Mouse (Mus musculus) ES-E14 (cell line): Measurements from ENCODE around the gene Pacsin2.

ENCODE experiments used
- CHD2 ChIP-seq: IDR thresholded peaks from 2 replicates; pipeline ENCODE4 v1.6.1; 2014; ENCODE audit warnings: mild to moderate bottlenecking, low read depth, low read length, inconsistent platforms
- HCFC1 ChIP-seq: IDR thresholded peaks from 2 replicates; pipeline ENCODE4 v1.6.1; 2012; ENCODE audit warnings: low read length, inconsistent platforms, borderline replicate concordance; ENCODE audit not compliant: insufficient read depth
- MAFK ChIP-seq: IDR thresholded peaks from 2 replicates; pipeline ENCODE4 v1.6.1; 2014; ENCODE audit warnings: mild to moderate bottlenecking, low read depth, low read length, inconsistent platforms; ENCODE audit not compliant: insufficient read depth
- ZC3H11A ChIP-seq: IDR thresholded peaks from 2 replicates; pipeline ENCODE4 v1.6.1; 2012; ENCODE audit warnings: low read depth, mild to moderate bottlenecking, inconsistent platforms, low read length, borderline replicate concordance
- ZNF384 ChIP-seq: IDR thresholded peaks from 2 replicates; pipeline ENCODE4 v1.6.1; 2012; ENCODE audit warnings: low read depth, low read length, inconsistent platforms

DNA sequence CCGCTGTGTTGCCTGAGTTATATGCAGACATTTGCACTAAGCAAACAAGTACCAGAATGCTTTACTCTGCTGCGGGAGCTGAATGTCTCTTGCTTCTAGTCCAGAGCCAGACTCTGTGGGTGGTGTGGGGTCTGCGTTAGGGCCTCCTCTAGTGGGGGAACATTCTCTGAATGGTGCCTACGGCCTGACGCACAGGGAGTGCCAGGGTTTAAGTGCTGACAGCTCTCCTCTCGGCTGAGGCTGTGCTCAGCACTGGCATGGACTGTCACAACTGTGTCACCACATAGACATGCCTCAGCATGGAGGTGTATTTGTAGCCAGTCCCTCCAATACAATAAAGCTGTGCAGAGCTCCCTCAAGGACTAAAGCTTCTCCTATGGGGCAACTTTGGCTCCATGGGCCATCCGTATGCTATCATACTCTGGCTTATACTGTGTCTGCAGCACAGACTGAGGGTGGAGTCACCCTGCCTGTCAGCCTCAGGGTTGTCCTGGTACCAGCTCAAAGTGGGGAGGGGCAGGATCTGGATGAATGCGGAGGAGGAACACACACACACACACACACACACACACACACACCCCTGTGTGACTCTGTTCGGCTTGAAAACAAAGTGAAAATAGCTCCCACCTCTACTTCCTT, 23.2 kb upstream of the Pacsin2 start:
- TF ChIP-seq HCFC1 (no peak), ZNF384 (no peak), CHD2 (no peak), ZC3H11A (no peak), MAFK (no peak)
